Mouse (Mus musculus) frontal cortex, adult 2 months (tissue): ENCODE results near the gene Sik3. TPM values are rescaled to one million over a fixed set of nuclear protein-coding genes. Genes with fewer than 3 reads are reported as not detected.
"Not testable (repeated sequence)": the region's sequence is repeated elsewhere in the genome, so short reads cannot be mapped to it uniquely, and the experiment has no call there.

ENCODE experiments used
- DNase-seq, 2 experiments: peaks; one replicate each; pipeline ENCODE4 v3.0.0; 2022; ENCODE audit warnings: low spot score in 1 of 2; ENCODE audit errors: extremely low spot score in 1 of 2
- polyA plus RNA-seq: library from polyadenylated mRNA; depleted of rRNA; stranded (reverse); fragments of >200 nt; gene quantifications from 2 replicates; pipeline ENCODE4 v1.2.3, GENCODE M21; 2012

The Sik3 gene
- polyA plus RNA-seq, 1 experiment, result 54.9 TPM

DNA sequence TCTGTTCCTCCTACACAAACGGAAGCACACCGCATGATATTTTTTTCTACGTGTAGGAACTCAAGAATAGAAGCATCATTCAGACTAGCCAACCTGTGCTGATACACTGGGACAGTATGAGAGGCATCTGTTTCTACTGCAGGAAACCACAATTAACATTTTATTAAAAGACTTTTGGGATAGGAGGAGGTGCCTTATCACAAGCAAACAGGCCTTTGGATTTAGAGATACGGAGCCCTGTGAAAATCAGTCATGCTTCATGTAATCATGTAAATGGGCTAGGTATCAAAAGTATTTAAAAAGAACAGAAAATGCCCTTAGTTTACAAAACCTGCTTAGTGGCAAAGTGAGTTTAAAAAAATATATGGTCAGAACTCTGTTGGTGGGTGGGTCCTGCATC is 136.1 kb downstream of the Sik3 start:
- no peak for DNase-seq

DNA sequence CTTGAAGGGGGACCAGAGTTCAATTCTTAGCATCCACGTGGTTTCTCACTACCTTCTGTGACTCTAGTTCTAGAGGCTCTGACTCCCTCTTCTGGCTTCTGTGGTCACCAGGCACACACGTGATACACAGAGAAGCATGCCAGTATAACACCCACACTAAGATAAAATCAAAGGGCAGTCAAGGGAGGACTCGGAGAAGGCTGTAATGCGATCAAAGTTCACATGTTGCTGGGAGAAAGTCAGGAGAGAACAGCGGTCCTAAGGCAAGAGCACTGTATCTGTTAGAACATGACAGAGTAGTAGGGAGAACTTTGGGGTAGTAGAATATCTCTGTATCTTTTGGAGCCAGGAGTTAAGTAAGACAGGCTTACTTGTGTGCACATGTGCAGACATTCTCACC is 136.8 kb downstream of the Sik3 start:
- DNase-seq, result no peak

DNA sequence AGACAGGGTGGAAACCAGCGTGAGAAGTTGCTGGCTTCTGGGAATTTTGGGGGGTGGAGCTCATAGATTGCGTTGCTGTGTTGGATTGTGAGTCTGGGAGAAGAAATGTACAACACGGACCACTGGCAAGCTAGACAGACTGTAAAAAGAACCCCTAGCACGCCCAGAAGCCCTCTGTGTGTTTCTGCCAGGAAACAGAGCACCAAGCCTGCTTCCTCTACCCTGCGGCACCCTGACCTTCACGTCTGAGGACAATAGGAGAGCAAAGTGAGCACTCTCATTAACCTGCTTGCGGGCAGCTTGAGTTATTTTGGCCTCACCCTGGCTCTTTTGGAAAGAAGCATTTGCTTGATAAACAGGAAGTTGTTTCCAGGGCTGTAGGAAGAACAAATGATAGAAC is 137.5 kb downstream of the Sik3 start:
- DNase-seq, result no peak

DNA sequence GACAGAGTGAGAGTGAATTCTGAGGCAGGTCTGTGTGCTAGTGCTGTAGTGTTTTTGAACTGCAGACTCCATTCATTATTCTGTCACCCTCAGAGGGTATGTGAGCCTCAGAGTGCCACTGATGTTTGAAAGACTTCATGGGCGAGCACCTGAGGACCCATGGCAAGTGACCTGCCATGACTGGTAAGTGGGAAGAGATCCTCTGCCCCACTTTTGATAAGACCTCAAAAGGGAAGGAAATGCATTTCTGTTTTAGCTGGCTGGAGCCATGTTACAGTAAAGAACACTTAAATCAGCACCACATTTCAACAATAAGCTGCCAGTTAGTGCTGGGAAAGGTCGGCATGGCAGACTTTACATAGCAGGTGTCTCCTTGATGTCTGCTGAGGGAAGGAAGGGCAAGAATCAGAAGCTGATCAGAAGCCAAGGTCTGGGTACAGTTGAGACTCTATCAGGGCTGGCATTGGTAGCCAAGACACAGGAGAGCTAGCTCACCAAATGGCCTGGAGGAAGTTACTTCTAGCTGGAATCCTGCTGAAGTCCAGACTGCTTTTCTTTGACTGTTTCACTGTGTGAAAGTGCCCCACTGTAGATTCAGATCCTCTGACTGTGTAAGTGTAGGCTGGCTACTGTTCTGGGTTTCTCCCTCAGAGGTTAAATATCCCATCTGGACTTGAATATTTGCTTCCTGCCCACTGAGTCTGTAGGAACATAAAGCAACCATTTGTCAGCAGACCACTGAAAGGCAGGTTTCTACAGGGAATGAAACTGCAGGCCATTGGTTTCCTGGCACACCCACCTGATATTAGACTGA is 138.5 kb downstream of the Sik3 start:
- DNase-seq, result no peak

DNA sequence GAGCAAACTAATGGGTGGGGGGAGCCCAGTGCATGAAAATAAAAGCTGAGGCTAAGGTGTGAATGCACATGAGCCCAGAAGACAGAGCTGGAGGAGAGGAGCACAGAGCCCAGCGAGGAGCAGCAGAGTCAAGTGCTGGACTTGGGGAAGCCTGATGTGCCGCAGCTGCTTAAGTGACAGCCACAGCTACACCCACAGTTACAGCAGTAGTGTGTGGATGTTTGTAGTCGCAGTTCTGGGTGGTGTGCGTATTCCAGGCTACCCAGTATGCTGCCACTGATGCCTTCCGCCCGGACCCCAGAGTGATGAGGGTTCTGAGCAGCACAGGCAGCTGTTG is 139.1 kb downstream of the Sik3 start:
- no peak for DNase-seq

DNA sequence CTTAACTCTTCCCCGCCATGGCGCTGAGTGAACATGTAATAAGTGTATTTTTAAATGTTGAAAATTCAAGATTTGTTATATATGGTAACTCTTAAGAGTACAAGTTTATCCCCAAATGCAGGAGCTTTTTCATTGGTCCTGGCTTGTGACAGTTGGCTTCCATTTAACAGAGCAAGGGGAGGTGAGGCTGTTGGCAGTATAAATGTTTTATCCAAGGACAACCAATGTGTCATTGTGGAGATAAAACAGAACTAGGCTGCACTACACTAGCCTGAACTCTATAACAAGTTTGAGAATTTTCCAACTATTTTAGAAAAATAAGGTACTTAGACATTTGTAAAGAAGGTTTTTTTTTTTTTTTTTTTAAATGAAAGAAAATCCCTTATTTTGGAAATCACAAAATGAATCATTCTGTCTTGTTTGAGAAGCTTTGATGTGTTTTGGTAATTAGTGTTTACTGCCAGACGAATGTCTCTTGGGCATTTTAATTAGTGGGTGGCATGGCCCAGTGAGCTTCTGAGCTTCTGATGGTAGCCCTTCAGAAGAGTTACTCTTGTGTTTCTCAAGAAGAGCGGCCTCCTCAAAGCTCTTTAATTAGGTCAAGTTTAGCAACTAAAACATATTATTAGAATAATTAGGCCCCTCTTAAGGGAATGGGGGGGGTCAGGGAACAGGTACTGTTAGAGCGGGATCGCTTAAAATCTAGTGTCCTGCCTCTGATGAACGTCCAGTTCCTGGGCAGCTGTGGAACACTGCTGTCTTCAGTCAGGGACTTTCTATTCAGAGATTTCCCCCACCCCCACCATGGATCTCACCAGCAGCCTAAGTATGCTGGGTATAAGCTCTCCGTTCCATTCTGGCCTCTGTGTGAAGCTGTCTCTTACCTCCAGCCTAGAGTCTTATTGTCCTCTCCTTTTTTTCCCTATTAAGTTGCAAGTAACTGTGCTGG is 139.7 kb downstream of the Sik3 start:
- DNase-seq, result no peak

DNA sequence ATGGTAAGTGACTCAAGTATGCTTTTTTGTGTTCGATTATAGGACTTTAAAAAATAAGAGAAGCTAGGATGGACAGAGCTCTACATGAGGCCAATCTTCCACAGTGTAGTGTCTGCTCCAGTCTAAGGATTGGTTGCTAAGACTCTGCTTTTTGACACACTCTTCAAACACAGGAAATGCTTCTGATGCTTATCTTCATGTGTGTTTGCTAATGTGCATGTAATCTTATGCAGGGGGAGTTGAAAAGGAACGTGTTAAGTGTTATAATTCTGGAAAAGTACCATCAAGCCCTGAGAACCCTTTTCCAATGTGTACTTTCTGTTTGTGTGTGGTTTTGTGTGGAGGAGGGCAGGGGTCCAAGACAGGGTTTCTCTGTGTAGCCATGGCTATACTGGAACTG is 141.8 kb downstream of the Sik3 start:
- DNase-seq, result no peak

DNA sequence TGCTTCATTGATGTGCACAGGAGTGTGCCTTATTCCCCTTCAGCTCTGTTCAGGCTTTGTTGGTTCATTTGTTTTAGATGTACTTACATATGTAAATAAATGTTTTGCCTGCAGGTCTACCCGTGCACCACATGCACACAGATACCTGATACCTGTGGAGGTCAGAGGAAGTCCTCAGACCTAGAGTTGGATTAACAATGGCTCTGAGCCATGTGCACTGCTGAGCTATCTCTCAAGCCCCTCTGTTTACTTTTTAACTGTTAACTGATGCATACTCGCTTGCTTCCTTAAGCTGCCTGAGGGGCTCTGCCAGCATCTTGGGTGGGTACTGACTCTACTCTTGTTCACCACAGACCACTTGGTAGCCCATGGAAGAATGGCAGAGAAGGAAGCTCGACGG is 142.4 kb downstream of the Sik3 start:
- DNase-seq, result no peak

DNA sequence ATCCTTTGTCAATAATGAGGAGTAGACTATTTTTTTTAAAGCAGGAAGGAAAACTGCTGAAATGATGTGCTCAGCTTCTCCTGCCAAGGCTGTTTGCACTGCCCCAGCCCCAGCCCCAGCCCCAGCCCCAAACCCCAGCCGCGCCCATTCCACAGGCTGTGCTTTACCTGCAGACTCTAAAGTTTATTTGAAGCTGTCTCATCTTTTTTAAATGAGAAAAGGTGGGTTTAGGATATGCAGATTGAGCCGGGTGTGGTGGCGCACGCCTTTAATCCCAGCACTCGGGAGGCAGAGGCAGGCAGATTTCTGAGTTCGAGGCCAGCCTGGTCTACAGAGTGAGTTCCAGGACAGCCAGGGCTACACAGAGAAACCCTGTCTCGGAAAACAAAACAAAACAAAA is 143.2 kb downstream of the Sik3 start:
- not testable (repeated sequence) for DNase-seq

DNA sequence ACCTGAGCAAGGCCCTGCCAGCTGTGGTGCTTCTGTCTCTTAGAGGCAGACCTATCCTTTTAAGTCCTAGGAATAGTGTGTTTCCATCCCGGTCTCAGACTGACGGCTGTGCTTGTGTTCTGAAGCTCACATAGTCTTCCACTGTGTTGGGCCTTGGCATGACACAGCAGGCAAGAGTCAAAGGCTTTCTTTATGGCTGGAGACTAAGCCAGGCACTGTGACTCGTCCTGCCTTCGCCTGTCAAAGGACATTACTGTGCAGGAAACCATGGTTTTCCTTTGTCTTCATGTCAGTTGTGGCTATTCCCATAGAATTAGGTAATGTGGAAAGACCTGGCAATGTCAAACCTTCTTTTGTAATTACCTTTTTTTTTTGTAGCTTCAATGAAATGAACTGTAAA is 144.1 kb downstream of the Sik3 start:
- no peak for DNase-seq

DNA sequence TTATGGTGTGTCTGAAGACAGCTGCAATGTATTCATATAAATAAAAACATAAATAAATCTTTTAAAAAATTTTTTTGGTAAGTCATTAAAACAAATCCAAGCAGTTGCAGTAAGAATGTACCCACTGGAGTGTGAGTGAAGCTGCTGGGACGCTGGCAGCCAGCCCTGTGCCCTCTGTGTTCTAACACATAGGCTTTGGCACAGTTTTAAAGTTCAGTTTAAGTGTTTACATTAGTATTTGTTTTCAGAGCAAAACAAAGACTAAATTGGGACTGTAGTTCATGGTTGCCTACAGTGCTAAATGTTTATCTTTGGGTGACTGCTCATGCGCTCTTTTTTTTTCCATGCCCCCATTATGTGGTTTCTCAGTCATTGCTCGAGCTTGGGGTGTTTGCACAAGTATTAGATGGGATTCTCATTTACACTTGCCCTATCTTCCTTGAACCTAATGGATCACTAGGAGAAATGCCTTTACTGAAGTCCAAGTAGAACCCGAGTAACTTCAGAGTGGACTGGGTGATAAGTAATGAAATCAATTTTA is 145.7 kb downstream of the Sik3 start:
- DNase-seq, result no peak

DNA sequence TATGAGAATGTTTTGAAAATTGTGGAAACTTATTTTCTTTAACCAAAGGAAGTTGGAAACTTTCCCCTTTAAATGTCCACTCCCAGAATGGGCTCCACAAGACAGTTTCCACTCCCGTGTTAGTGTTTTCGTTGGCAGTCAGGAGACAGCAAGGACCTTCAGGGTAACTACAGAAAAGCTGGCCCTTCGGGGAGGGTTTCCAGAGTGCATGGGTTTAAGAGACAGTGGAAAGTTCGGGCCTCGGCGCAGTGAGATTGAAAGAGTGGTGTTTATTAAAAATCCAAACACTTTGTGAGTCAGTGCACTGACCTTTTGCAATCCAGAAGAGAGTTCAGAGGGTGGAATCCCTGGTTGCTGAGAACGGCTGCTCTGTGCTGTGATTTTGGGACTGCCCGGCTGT is 150.8 kb downstream of the Sik3 start:
- DNase-seq, result no peak

DNA sequence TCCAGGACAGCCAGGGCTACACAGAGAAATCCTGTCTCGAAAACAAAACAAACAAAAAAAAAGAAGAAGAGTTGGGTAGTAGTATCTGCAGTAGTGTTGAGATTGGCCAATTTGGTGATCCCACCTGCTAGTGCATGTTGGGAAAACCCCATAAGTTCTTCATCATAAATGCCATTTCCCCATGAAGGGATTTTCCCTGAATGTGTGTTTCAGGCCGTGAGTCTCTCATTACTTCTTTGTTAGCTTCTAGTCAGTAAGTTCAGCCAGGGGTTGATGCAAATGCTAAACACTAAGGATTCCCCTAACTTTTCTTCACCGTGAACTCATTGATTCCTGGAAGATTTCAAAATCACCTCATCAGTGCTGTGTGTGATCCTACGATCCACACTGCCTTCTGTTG is 156.2 kb downstream of the Sik3 start:
- no peak for DNase-seq

DNA sequence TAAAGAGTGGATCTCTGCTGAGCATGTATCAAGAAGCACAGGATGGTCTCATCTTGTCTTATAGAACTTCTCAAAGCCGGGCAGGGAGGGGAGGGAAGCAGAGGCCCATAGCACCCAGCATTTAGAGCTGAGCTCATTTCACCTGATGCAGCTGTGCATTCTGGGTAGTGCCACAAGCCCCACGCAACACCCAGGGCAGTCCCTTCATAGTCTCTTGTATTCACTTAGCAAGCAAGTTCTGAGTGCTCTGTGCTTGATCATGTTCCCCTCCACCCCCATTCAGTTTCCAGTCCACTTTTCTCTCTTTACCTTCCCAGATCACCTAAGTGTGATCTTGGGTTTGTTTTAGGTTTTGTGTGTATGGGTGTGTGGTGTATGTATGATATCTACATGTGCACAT is 159.6 kb downstream of the Sik3 start:
- no peak for DNase-seq

DNA sequence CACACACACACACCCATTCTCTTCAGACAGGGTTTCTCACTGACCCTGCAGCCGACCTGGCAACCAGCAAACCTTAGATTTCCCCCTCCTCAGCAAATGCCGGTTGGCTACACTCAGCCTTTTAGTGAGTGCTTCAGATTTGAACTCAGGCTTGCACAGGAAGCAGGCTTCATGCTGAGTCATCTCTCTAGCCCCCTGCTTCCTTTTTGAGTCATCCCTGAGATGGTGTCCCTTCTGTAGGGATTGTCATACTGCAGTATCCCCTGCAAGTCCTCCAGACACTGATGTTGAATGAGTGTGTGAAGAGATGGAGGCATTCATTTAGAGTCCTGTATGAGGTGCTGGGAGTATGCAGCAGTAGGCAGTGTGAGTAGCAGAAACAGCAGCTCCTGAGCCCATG is 160.3 kb downstream of the Sik3 start:
- DNase-seq, result no peak

DNA sequence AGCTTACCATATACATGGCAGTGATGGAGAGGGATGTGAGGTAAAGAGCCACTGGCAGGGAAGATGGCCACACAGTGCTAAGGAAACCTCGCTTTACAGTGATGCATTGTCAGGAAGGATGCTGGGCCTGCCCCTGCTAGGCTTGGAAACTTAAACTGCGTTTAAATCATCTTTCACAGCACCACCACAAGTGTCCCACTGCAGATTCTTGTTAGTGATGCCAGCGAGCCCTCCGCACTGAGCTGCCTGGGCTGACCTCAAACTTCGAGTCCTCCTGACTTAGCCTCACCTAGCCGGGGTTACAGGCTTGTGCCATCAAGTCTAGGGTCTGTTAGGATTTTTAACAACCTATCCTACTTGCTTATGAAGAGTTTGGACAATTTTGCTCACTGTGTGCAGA is 161.3 kb downstream of the Sik3 start:
- DNase-seq, result no peak

DNA sequence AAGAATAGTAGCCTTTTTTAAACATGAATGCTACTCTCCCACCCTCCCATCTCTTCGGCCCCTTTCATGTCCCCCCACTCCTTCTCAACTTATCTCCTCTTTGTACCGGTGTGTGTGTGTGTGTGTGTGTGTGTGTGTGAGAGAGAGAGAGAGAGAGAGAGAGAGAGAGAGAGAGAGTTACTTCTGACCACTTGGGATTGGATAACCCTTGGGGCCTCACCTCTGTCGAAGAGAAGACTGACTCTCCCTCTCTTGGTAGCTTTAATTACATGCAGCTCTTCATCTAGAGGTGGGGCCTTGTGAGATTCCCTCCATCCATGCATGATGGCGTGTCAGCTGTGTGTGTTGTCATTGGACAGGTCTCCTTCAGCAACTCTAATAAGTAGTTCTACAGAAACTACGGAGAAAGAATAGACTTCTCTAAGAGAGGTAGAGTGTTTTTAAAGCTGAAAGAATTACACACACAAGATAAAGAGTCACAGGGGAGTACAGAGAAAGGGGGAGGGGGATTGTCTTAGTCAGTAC is 162.2 kb downstream of the Sik3 start:
- no peak for DNase-seq

DNA sequence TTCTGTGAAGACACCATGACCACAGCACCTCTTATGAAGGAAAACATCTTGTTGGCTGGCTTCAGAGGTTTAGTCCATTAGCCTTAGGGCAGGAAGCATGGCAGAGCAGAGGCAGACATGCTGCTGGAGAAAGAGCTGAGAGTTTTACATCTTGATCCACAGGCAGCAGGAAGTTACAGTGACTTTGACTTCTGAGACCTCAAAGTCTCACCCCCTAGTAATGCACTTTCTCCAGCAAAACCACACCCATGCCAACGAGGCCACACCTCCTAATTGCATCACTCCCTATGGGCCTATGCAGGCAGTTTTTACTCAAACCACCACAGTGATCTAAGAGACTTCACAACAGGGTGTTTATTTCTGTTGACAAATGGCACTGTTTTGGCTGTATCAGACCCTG is 162.7 kb downstream of the Sik3 start:
- DNase-seq, result no peak

DNA sequence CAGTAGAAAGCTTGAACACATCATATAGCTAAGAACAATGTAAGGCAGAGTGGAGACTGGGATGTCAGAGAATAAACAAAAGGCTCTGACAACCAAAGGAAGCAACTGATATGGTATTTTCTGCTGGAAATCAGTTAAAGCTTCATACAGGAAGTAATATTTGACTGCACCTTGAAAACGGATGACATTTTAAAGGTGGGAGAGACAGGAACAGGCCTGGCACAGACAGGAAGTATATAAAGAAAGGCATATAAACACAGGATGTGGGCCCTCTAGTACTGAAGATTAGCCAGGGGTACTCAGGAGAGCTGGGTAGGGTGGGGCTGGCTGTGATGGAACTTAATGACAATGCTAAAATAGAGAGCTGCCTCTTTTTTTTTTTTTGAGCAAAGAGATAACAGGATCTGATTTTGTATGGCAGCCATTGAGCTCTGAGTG is 163.3 kb downstream of the Sik3 start:
- DNase-seq, result no peak

DNA sequence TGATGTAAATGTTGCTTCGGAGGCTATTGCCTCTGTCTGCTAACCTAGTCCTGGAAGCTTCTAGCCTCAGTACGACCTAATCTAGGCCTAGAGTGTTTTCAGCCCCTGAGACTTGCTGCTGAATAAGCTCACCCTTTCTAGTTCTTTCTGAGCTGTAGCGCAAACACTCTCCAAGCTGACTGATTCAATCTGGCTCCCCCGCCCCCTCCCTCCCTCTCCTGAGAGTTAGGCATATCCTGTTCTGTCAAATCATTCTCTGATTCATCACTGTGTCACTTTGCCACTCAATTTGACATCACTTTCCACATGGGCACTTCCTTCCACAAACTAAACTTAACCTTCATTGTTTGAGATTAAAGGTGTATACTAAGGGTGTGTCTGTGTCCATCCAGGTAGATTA is 164.0 kb downstream of the Sik3 start:
- no peak for DNase-seq

DNA sequence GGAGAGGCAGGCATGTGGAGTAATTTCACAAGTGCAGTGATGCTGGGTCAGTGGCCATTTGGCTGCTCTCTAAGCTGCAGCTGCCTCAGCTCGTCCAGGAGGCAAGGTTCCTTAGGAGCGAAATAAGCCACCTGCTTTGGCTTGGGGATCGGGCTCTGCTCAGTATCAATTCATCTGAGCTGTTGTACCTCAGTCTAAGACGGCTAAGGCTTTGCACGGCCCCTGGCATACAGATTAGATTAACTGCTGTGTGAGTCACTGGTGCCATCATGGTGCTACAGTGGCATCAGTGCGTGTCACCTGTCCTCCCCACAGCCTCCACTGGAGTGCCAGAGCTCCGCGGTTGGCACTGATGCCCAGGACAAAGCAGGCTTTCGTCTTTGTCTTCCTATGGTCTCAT is 166.0 kb downstream of the Sik3 start:
- DNase-seq, result no peak
